9 mouse cellular contexts compared by ENCODE assay signal in the genomic region with DNA sequence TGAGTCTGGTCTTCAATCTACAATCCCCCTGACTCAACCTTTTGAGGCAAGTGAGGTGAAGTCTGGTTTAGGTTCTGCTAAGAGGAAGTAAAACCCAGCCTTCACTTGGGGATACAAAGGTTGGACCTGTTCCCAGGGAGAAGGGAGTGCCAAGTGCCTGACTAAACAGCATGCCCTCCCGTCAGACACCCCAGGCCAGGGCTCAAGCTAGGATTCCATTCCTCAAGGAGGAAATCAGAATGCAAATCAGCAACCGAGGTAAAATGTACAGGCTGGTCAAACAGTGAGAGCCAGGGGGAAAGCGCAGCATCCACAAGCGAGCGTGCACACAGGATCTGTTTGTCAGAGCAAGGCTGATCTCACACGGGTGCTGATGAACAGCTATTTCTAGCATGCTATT. TPM values are rescaled to one million over a fixed set of nuclear protein-coding genes. Genes with fewer than 3 reads are reported as not detected.
DNase-seq lines count a peak whose midpoint lies in the region; ATAC-seq lines count a peak whose summit lies in the region.
"Had no signal": no experiment of that assay in that cellular context is flagged by ENCODE, and none has a peak within 500 bp of the region (broad histone marks: within the 10 kb centered on the region; RNA-seq: fewer than 3 reads in every experiment).

No protein-coding gene starts in this region.

- no peak overlapping the region for H3K4me2 ChIP-seq in kidney, embryonic 16.5 days (replicated peaks; ENCODE audit: low read depth, low read length)
- H3K4me2 ChIP-seq in stomach, embryonic 15.5 days = no peak overlapping the region

- no peak for ATAC-seq in kidney, embryonic 16.5 days (ENCODE audit: low FRiP score, low TSS enrichment)
- ATAC-seq in stomach, embryonic 15.5 days (ENCODE audit: insufficient read depth, low FRiP score, low read depth) = no peak

- no peaks in the 10 kb centered on the region for H3K4me1 ChIP-seq in kidney, embryonic 16.5 days (ENCODE audit: insufficient read depth, low read length)
- 0 out of 2 replicates have a peak, but pooled peaks cover 2% of the 10 kb centered on the region for H3K4me1 ChIP-seq in stomach, embryonic 15.5 days

- no peak overlapping the region for H3K4me3 ChIP-seq in kidney, embryonic 16.5 days (ENCODE audit: low read length)
- no peak overlapping the region for H3K4me3 ChIP-seq in stomach, embryonic 15.5 days (replicated peaks)

- no peak overlapping the region for H3K9ac ChIP-seq in kidney, embryonic 16.5 days (replicated peaks; ENCODE audit: low read length)
- no peak overlapping the region for H3K9ac ChIP-seq in stomach, embryonic 15.5 days

- DNase-seq in kidney, adult 18-20 months = peak; percentile 8
- DNase-seq in adrenal gland, postnatal 14 days = peak; percentile 44
- peak; percentile 73 for DNase-seq in fibroblast of lung, adult 2 months (ENCODE audit: low read depth)
- peak; percentile 4 to 7 for DNase-seq in layer of hippocampus, adult 8-10 months (ENCODE audit: low spot score in 2 of 2)
- DNase-seq in thymus, postnatal 10 days (ENCODE audit: low spot score in 2 of 2) = no peak
- no peak for DNase-seq in yolk sac, embryonic 10.5 days (ENCODE audit: low spot score)

- no peaks in the 10 kb centered on the region for H3K36me3 ChIP-seq in kidney, embryonic 16.5 days (ENCODE audit: insufficient read depth, low read length)
- H3K36me3 ChIP-seq in stomach, embryonic 15.5 days = no peaks in the 10 kb centered on the region

- no peaks in the 10 kb centered on the region for H3K27me3 ChIP-seq in kidney, embryonic 16.5 days (ENCODE audit: insufficient read depth, low read length)
- no peaks in the 10 kb centered on the region for H3K27me3 ChIP-seq in stomach, embryonic 15.5 days (replicated peaks)

- H3K27ac ChIP-seq in kidney, embryonic 16.5 days (ENCODE audit: low read length) = no peak overlapping the region
- H3K27ac ChIP-seq in stomach, embryonic 15.5 days = peak overlapping the region; percentile 28; the same call in 1 of the 2 replicates

- H3K9me3 ChIP-seq in kidney, embryonic 16.5 days (ENCODE audit: low read length) = no peaks in the 10 kb centered on the region
- H3K9me3 ChIP-seq in stomach, embryonic 15.5 days = no peaks in the 10 kb centered on the region

- WGBS in kidney, embryonic 16.5 days = 60% methylated on average over 6 of the region's 6 CpGs
- 49% methylated on average over 6 of the region's 6 CpGs for WGBS in stomach, embryonic 15.5 days

RNA-seq across cellular contexts. Expression of a gene that starts 34.9 kb away (rescaled TPM):
- 86.2 and 93.0 TPM in 2 replicates for polyA plus RNA-seq in kidney, embryonic 16.5 days (2015; fragmentation: Nextera tagmentation; extraction: Ambion mirVana)
- 51.3 and 59.9 TPM in 2 replicates for total RNA-seq in adrenal gland, postnatal 14 days (2021)
- total RNA-seq in layer of hippocampus, adult 8-10 months (2022) = 10 to 100 TPM; 94.7 to 97.4 (median 96.4) TPM
- polyA plus RNA-seq in stomach, embryonic 15.5 days (2015; fragmentation: Nextera tagmentation; extraction: Ambion mirVana) = 66.2 and 69.9 TPM in 2 replicates

RNA-seq across cellular contexts. Expression of a gene that starts 50.9 kb away (rescaled TPM):
- 34.7 and 37.2 TPM in 2 replicates for polyA plus RNA-seq in kidney, embryonic 16.5 days (2015; fragmentation: Nextera tagmentation; extraction: Ambion mirVana)
- total RNA-seq in adrenal gland, postnatal 14 days (2021) = 33.6 and 36.5 TPM in 2 replicates
- 10 to 100 TPM; 45.3 to 51.6 (median 47.1) TPM for total RNA-seq in layer of hippocampus, adult 8-10 months (2022)
- polyA plus RNA-seq in stomach, embryonic 15.5 days (2015; fragmentation: Nextera tagmentation; extraction: Ambion mirVana) = 55.8 and 59.2 TPM in 2 replicates

RNA-seq across cellular contexts. Expression of a gene that starts 51.5 kb away (rescaled TPM):
- polyA plus RNA-seq in kidney, embryonic 16.5 days (2015; fragmentation: Nextera tagmentation; extraction: Ambion mirVana) = not detected in 2 replicates
- not detected in 2 replicates for total RNA-seq in adrenal gland, postnatal 14 days (2021)
- not detected for total RNA-seq in layer of hippocampus, adult 8-10 months (2022)
- polyA plus RNA-seq in stomach, embryonic 15.5 days (2015; fragmentation: Nextera tagmentation; extraction: Ambion mirVana) = 0.84 TPM in 1 of 2 replicates, not detected in the other
- total RNA-seq: left cerebral cortex, postnatal 10 days had no signal

Comparison
In these comparisons a context has a peak if more than half of its experiments do, and no peak if none do; other contexts are left out.
1. DNase-seq: peak in kidney, adult 18-20 months (single experiment), adrenal gland, postnatal 14 days (single experiment), fibroblast of lung, adult 2 months (single experiment) and layer of hippocampus, adult 8-10 months (2 of 2); none in thymus, postnatal 10 days (0 of 2) and yolk sac, embryonic 10.5 days (single experiment).